Mouse (Mus musculus) midbrain, embryonic 11.5 days (tissue): ENCODE data around the gene Catip. TPM values are rescaled to one million over a fixed set of nuclear protein-coding genes. Genes with fewer than 3 reads are reported as not detected.
A peak's percentile ranks its signal among the peaks of the same experiment; 100 is the strongest.
"Not testable (repeated sequence)": the region's sequence is repeated elsewhere in the genome, so short reads cannot be mapped to it uniquely, and the experiment has no call there.

ENCODE experiments used
- ATAC-seq: fragments of 200-750 bp; cut with Nextera tagmentation; 2 replicates; pipeline ENCODE4 v1.8.0; 2017; ENCODE audit warnings: moderate TSS enrichment, moderate library complexity; ENCODE audit not compliant: low FRiP score
- DNase-seq: peaks from one replicate; pipeline ENCODE4 v3.0.0; 2015; ENCODE audit warnings: low spot score; ENCODE audit errors: missing footprints
- H3K27ac ChIP-seq: fragments of 300-500 bp; sonication (generic); 2 replicates; pipeline ENCODE4 v1.5.1; 2014; ENCODE audit warnings: low read depth, low read length
- H3K27me3 ChIP-seq: fragments of 300-500 bp; sonication (generic); 2 replicates; pipeline ENCODE4 v1.6.1; 2014; ENCODE audit warnings: mild to moderate bottlenecking, low read length, moderate library complexity, mixed read lengths; ENCODE audit not compliant: control insufficient read depth, insufficient read depth
- H3K36me3 ChIP-seq: fragments of 300-500 bp; sonication (generic); 2 replicates; pipeline ENCODE4 v1.6.1; 2014; ENCODE audit warnings: mild to moderate bottlenecking, low read length, moderate library complexity, mixed read lengths; ENCODE audit not compliant: control insufficient read depth, insufficient read depth
- H3K4me1 ChIP-seq: fragments of 300-500 bp; sonication (generic); 2 replicates; pipeline ENCODE4 v1.6.1; 2014; ENCODE audit warnings: low read length; ENCODE audit not compliant: control insufficient read depth, insufficient read depth
- H3K4me2 ChIP-seq: fragments of 300-500 bp; sonication (generic); 2 replicates; pipeline ENCODE4 v1.6.1; 2014; ENCODE audit warnings: mild to moderate bottlenecking, moderate library complexity
- H3K4me3 ChIP-seq: fragments of 300-500 bp; sonication (generic); 2 replicates; pipeline ENCODE4 v1.5.1; 2014; ENCODE audit warnings: low read depth, low read length
- H3K9ac ChIP-seq: fragments of 300-500 bp; sonication (generic); 2 replicates; pipeline ENCODE4 v1.6.1; 2014; ENCODE audit warnings: low read length
- H3K9me3 ChIP-seq: fragments of 300-500 bp; sonication (generic); 2 replicates; pipeline ENCODE4 v1.6.1; 2016; ENCODE audit warnings: low read length; ENCODE audit not compliant: control insufficient read depth
- WGBS: fragments of 180-500 bp; shearing (Covaris S2); extraction: QIAGEN DNeasy Blood & Tissue Kit; methylation state at CpG from one replicate; pipeline ENCODE4 v1.1.7; 2014; 5-methylcytosine and 5-hydroxymethylcytosine counted together
- polyA plus RNA-seq: library from polyadenylated mRNA; unstranded; fragments of >200 nt; fragmentation: Nextera tagmentation; extraction: Ambion mirVana; gene quantifications from 2 replicates; pipeline ENCODE4 v1.2.1, GENCODE M21; 2014

Catip gene
- 0.05 and 0.22 TPM in 2 replicates for polyA plus RNA-seq

DNA sequence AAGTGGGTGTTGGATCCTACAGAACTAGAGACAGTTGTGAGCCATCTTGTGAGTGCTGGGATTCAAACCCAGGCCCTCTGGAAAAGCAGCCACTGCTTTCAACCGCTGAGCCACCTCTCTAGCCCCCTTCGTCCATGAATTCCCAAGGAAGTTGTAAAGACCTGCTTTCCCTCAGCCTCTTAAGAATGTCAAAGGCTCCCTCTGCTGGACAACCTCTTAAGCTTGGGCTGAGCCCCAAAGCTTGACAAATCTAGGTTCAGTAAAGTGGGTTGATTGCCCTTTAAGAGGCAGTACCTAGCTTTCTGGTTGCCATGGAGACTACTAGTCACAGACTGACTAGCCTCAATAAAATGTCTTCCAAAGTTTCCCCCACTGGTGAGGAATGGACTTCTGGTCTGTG is at the start of gene Catip:
Gene Catip (plus strand): TSS at position 297 of the 400 bp plus-strand sequence.
- 2% methylated on average over 2 of the region's 2 CpGs for WGBS
- Histone ChIP-seq H3K27ac (no peak within 1 kb of the TSS), H3K27me3 (no peaks in the 10 kb centered on the region)

DNA sequence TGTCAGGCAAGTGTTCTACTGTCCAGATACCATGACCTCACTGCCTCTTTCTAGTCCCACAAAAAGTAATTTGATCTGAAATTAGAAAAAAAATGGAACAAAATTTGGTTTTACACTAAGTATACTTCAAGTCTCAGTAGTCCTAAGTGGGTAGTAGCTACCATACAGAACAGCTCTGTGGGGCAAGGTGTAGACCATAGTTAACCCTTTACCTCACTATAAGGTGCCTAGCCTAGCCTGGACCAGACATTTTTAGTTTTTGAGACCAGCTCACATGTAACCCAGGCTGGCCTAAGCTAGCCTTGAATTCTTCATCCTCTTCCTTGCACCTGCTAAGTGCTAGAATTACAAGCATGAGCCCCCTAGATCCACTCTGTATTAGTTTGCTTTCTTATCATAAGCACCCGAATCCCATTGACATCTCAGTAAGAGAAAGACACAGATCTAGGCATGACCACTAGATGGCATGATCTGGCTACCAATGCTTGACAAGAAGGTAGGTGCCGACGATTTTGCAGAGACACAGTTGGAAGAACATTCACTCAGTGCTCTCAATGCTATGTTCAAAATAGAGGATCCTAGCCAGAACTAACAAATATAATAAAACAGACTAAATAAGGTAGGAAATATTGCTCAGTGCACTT is 48.7 kb upstream of the Catip start:
- Histone ChIP-seq H3K27me3 (no peaks in the 10 kb centered on the region), H3K27ac (no peak overlapping the region), H3K9me3 (no peaks in the 10 kb centered on the region), H3K4me2 (no peak overlapping the region), H3K9ac (no peak overlapping the region), H3K4me3 (no peak overlapping the region), H3K4me1 (no peaks in the 10 kb centered on the region), H3K36me3 (no peaks in the 10 kb centered on the region)
- 8% methylated on average over 3 of the region's 3 CpGs for WGBS
- no peak for ATAC-seq
- DNase-seq, result peak; percentile 94

More for the DNA sequence above, at the start of gene Catip:
- Histone ChIP-seq H3K4me2 (no peak within 1 kb of the TSS), H3K36me3 (no peaks in the 10 kb centered on the region), H3K4me3 (no peak within 1 kb of the TSS), H3K9me3 (no peaks in the 10 kb centered on the region), H3K4me1 (no peaks in the 10 kb centered on the region), H3K9ac (no peak within 1 kb of the TSS)
- ATAC-seq (peak; percentile 69), DNase-seq (peak; percentile 97)

DNA sequence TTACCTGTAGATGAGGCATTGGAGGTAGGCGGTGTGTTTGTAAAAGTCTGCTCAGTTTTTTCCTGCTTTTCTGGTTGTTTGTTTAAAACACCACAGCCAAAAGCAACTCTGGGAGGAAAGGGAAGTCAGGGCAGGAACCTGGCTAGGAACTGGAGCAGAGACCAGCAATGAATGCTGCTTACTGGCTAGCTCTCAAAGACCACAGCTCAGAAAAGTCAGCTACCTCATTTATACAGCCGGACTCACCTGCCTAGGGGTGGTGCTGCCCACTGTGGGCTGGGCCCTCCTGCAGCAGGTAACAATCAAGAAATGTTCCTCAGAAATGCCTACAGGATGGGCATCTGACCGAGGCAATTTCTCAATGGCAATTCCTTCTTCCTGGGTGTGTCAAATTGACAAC is 47.1 kb upstream of the Catip start:
- Histone ChIP-seq H3K4me3 (no peak overlapping the region), H3K4me2 (no peak overlapping the region), H3K27me3 (no peaks in the 10 kb centered on the region), H3K9ac (no peak overlapping the region), H3K9me3 (no peaks in the 10 kb centered on the region), H3K27ac (no peak overlapping the region), H3K36me3 (no peaks in the 10 kb centered on the region), H3K4me1 (no peaks in the 10 kb centered on the region)
- WGBS, result 84% methylated on average over 3 of the region's 3 CpGs
- ATAC-seq (no peak), DNase-seq (no peak)

DNA sequence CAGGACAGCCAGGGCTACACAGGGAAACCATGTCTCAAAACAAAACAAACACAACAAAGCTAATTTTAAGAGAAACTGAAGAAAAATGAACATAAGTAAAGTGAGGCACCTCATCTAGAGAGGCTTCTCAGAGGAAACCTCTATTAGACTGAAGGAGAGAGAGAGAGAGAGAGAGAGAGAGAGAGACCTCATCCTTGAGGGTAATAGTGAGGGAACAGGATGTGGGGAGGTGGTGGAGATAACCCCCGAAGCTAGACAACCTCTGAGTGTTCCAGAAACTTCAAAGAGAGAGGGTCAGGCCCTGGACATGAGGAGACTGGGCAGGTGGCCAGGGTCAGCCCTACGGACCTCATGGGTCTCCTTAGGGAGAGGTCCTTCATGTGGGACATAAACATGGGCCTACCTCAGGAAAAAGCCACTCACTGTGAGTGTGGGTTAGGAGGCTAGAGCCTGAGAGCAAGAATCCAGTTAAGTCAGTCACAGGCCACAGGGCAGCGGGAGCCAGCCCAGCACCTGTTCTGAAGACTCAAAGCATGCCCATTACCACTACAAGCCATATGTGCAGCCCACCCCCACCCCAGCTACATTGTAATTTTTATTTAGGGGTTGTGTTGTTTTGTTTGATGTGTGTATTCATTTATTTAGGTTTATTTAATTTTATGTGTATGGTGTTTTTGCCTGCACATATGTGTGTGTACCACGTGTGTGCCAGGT is 45.6 kb upstream of the Catip start:
- 86% methylated on average over 4 of the region's 4 CpGs for WGBS

DNA sequence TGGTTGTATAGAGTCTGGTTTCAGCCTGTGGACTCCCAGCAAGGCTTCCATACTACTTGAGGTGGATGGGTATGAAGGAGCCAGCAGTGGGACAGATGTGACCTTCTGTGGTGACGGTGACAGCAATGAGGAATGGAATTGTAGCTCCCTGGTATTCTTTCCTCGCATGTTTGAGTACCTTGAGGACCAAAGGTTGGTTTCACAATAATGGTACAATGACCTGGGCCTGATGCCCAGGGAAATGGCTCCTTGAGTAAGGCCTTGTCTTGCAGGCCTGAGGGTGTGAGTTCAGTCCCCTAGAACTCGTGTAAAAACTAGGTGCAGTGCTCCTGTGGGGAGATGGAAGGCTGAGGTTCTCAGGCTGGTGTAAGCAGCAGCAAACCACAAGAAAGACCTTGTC is 43.2 kb upstream of the Catip start:
- H3K9ac ChIP-seq, result no peak overlapping the region
- H3K27me3 ChIP-seq, result no peaks in the 10 kb centered on the region
- no peaks in the 10 kb centered on the region for H3K36me3 ChIP-seq
- DNase-seq (no peak), ATAC-seq (no peak)
- 91% methylated on average over 3 of the region's 3 CpGs for WGBS
- no peak overlapping the region for H3K27ac ChIP-seq
- H3K4me3 ChIP-seq, result no peak overlapping the region
- H3K9me3 ChIP-seq, result no peaks in the 10 kb centered on the region
- H3K4me2 ChIP-seq, result no peak overlapping the region
- no peaks in the 10 kb centered on the region for H3K4me1 ChIP-seq

More for the DNA sequence above, 45.6 kb upstream of the Catip start:
- Histone ChIP-seq H3K4me3 (no peak overlapping the region), H3K36me3 (no peaks in the 10 kb centered on the region), H3K9me3 (no peaks in the 10 kb centered on the region), H3K4me2 (no peak overlapping the region), H3K4me1 (no peaks in the 10 kb centered on the region), H3K9ac (no peak overlapping the region), H3K27me3 (no peaks in the 10 kb centered on the region), H3K27ac (no peak overlapping the region)
- DNase-seq (no peak), ATAC-seq (no peak)

DNA sequence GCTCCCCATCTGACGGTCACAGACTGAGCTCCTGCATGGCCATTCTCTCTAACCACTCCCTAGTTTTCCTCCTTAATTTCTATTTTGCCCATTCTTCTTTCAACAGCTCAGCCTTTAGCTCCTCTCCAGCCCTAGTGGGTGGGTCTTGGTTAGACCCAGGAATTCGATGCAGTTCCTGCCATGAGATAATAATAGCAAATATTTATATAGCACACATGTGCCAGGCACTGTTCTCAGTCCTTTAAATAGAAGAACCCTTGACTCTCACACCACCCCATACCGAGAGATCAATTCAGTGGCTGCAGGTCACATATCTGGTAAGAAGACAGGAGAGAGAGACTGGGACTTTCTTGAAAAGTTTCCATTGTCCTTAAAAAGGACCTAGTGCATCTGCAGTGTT is 40.5 kb upstream of the Catip start:
- Histone ChIP-seq H3K27ac (no peak overlapping the region), H3K4me1 (no peaks in the 10 kb centered on the region), H3K9me3 (no peaks in the 10 kb centered on the region), H3K27me3 (no peaks in the 10 kb centered on the region), H3K4me2 (no peak overlapping the region), H3K4me3 (no peak overlapping the region), H3K36me3 (no peaks in the 10 kb centered on the region), H3K9ac (no peak overlapping the region)
- ATAC-seq (no peak), DNase-seq (no peak)
- 79% methylated on average over 3 of the region's 3 CpGs for WGBS

DNA sequence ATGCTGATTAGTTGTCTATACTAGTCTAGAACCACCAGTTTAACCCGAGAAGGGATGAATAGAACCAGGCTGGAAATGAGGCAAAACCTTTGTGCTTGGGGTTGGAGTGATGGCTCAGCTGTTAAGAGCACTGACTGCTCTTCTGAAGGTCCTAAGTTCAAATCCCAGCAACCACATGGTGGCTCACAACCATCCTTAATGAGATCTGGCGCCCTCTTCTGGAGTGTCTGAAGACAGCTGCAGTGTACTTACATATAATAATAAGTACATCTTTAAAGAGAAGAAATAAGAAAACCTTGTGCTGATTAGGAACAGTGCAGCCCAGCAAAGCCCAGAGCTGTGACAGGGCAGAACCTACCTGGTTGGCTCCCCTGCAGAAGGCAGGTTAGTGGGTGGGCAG is 35.0 kb upstream of the Catip start:
- H3K9me3 ChIP-seq, H3K4me1 ChIP-seq, H3K4me2 ChIP-seq, ATAC-seq, H3K27me3 ChIP-seq, H3K4me3 ChIP-seq, H3K27ac ChIP-seq, H3K9ac ChIP-seq, H3K36me3 ChIP-seq: not testable (repeated sequence)
- WGBS, result 79% methylated on average over 2 of the region's 2 CpGs
- DNase-seq, result peak; percentile 75

DNA sequence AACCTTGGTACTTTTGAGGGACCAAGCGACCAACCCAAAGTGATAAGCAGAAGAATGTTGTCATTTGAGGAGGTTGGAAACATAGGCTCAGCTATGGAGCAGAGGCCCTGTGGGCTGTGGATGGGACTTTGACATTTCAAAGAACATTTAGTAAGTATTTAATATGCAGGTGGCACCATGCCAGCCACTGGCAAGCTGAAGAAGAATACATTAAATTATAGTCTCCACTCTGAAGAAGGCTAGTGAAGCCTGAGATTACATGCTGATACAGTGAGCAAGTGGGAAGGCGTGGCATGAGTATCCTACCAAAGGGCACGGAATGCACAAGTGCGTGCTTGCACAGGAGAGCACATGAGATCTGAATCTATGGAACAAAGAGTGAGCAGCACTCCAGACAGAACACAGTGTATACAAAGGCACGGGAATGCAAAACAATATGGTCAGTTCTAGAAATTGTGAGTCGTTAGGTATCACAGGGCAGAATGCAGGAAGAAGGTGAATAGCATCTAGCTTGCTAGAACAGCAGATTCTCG is 31.9 kb upstream of the Catip start:
- WGBS, result 90% methylated on average over 7 of the region's 7 CpGs
- Histone ChIP-seq H3K9ac (no peak overlapping the region), H3K4me2 (no peak overlapping the region), H3K27me3 (no peaks in the 10 kb centered on the region), H3K36me3 (no peaks in the 10 kb centered on the region), H3K4me3 (no peak overlapping the region), H3K4me1 (peaks cover 11% of the 10 kb centered on the region), H3K27ac (no peak overlapping the region), H3K9me3 (no peaks in the 10 kb centered on the region)
- peak; percentile 2 for DNase-seq
- no peak for ATAC-seq

DNA sequence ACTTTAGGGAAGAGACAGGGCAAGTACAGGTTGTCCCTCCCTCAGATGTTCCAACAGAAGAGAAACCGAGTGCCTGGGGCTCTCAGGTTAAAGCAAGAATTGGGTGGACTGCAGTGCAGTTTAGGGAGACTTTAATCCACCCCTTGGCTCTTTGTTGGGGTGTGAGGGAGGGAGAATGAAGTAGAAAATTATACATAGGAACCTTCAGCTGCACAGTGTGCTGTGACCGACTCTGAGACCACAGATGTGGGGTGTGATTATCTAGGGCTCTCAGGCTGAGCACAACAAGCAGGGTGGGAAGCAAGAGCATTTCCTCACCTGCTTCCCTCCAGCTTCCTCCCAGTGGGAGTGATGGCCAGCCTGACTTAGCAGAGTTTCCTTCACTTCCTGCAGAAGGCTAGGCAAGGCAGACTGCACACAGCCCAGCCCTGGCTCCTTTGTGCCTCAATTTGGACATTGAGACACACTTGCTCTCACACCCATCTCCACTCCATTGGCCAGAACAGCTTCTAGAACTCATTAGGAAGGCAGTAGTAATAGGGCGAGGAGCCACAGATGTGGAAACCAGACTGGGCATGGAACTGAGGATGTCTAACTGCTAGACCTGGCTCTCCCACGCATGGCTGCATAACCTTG is 30.7 kb upstream of the Catip start:
- DNase-seq (peak; percentile 77), ATAC-seq (no peak)
- H3K27me3 ChIP-seq, result no peaks in the 10 kb centered on the region
- no peaks in the 10 kb centered on the region for H3K9me3 ChIP-seq
- no peak overlapping the region for H3K27ac ChIP-seq
- H3K9ac ChIP-seq, result no peak overlapping the region
- H3K36me3 ChIP-seq, result no peaks in the 10 kb centered on the region
- H3K4me1 ChIP-seq, result peaks cover 11% of the 10 kb centered on the region
- WGBS, result 81% methylated on average over 4 of the region's 4 CpGs
- H3K4me2 ChIP-seq, result no peak overlapping the region
- H3K4me3 ChIP-seq, result no peak overlapping the region
